In genomic region chr9:16074116-16074515, GRCm38 (mm10) we compare ENCODE assay signal across 17 mouse cellular contexts.
DNase-seq lines count a peak whose midpoint lies in the region; ATAC-seq and TF ChIP-seq lines count a peak whose summit lies in the region.
"Had no signal": no experiment of that assay in that cellular context is flagged by ENCODE, and none has a peak within 500 bp of the region (broad histone marks: within the 10 kb centered on the region; RNA-seq: fewer than 3 reads in every experiment).

No protein-coding gene starts in this region.

- no peaks in the 10 kb centered on the region for H3K27me3 ChIP-seq in hindbrain, embryonic 14.5 days (ENCODE audit: control insufficient read depth, insufficient read depth, low read length)
- H3K27me3 ChIP-seq in hindbrain, embryonic 16.5 days (replicated peaks; ENCODE audit: control insufficient read depth, insufficient read depth, low read length): no peaks in the 10 kb centered on the region
- no peaks in the 10 kb centered on the region for H3K27me3 ChIP-seq in Patski
- H3K27me3 ChIP-seq: heart, embryonic 13.5 days; hindbrain, embryonic 15.5 days had no signal

- no peak overlapping the region for H3K4me2 ChIP-seq in hindbrain, embryonic 14.5 days (replicated peaks)
- H3K4me2 ChIP-seq in hindbrain, embryonic 16.5 days (ENCODE audit: low read length): no peak overlapping the region
- H3K4me2 ChIP-seq: heart, embryonic 13.5 days; hindbrain, embryonic 15.5 days had no signal

- H3K36me3 ChIP-seq in hindbrain, embryonic 14.5 days (replicated peaks; ENCODE audit: control insufficient read depth, insufficient read depth): no peaks in the 10 kb centered on the region
- no peaks in the 10 kb centered on the region for H3K36me3 ChIP-seq in hindbrain, embryonic 16.5 days (ENCODE audit: control insufficient read depth, insufficient read depth, low read length)
- H3K36me3 ChIP-seq: embryonic facial prominence, embryonic 10.5 days; forebrain, embryonic 10.5 days; heart, embryonic 13.5 days; hindbrain, embryonic 15.5 days had no signal

- peak; percentile 41 for DNase-seq in adrenal gland, adult 2 months
- DNase-seq in adrenal gland, adult 18-20 months (ENCODE audit: low spot score in 2 of 2): no peak
- no peak for DNase-seq in hindbrain, embryonic 14.5 days (ENCODE audit: low spot score)
- DNase-seq in Patski (ENCODE audit: low read depth, low spot score): peak; percentile 53
- DNase-seq in lung, postnatal 4 days: no peak
- DNase-seq: cerebellum, postnatal 10 days; gastrocnemius, adult 2 months; gastrocnemius, postnatal 25 days; heart, postnatal 36 days had no signal

- no peak overlapping the region for H3K9ac ChIP-seq in hindbrain, embryonic 14.5 days
- no peak overlapping the region for H3K9ac ChIP-seq in hindbrain, embryonic 16.5 days (ENCODE audit: low read depth, low read length)
- H3K9ac ChIP-seq: heart, embryonic 13.5 days; hindbrain, embryonic 15.5 days had no signal

- POLR2A ChIA-PET in Patski (lab: Charles Lee): no interaction called here

- no peak overlapping the region for H3K4me3 ChIP-seq in hindbrain, embryonic 14.5 days (replicated peaks; ENCODE audit: low read length)
- no peak overlapping the region for H3K4me3 ChIP-seq in hindbrain, embryonic 16.5 days (ENCODE audit: low read length)
- H3K4me3 ChIP-seq: embryonic facial prominence, embryonic 10.5 days; forebrain, embryonic 10.5 days; gastrocnemius, adult 2 months; heart, embryonic 13.5 days; hindbrain, embryonic 15.5 days had no signal

- no peaks in the 10 kb centered on the region; the same call in 1 of the 2 replicates for H3K4me1 ChIP-seq in hindbrain, embryonic 14.5 days (replicated peaks; ENCODE audit: control insufficient read depth, insufficient read depth, low read length)
- no peaks in the 10 kb centered on the region; the same call in 1 of the 2 replicates for H3K4me1 ChIP-seq in hindbrain, embryonic 16.5 days (ENCODE audit: control insufficient read depth, insufficient read depth, low read depth, low read length)
- H3K4me1 ChIP-seq: embryonic facial prominence, embryonic 10.5 days had no signal

- CTCF ChIA-PET in Patski (lab: Charles Lee): no interaction called here

- 40% methylated on average over 6 of the region's 6 CpGs for WGBS in hindbrain, embryonic 14.5 days
- WGBS in hindbrain, embryonic 16.5 days: 41% methylated on average over 6 of the region's 6 CpGs

- in situ Hi-C loops in Patski (cut with MboI; ENCODE audit: low pct_unique_long_range_greater_than_20kb): no loop called here

- TF ChIP-seq CTCF in Patski (IDR thresholded peaks at IDR 0.05): no peak

- no peak for ATAC-seq in hindbrain, embryonic 14.5 days (ENCODE audit: low FRiP score)
- no peak for ATAC-seq in hindbrain, embryonic 16.5 days
- ATAC-seq in Patski: peak; percentile 87
- ATAC-seq in erythroid progenitor cell, adult 5-6 weeks (replicated peaks; ENCODE audit: low FRiP score, poor library complexity, severe bottlenecking): no peak
- ATAC-seq: inflammation-experienced regulatory T-cells, adult 6 months; intestine, postnatal 0 days had no signal

- H3K27ac ChIP-seq in hindbrain, embryonic 14.5 days: 0 out of 2 replicates have a peak overlapping the region, but pooled peaks have one; percentile 20
- no peak overlapping the region for H3K27ac ChIP-seq in hindbrain, embryonic 16.5 days (ENCODE audit: low read depth, low read length)
- H3K27ac ChIP-seq: embryonic facial prominence, embryonic 10.5 days; forebrain, embryonic 10.5 days; gastrocnemius, adult 2 months; heart, embryonic 13.5 days; hindbrain, embryonic 15.5 days had no signal

- no peaks in the 10 kb centered on the region for H3K9me3 ChIP-seq in hindbrain, embryonic 14.5 days (ENCODE audit: control insufficient read depth, low read length)
- no peaks in the 10 kb centered on the region for H3K9me3 ChIP-seq in hindbrain, embryonic 16.5 days (ENCODE audit: control insufficient read depth, low read length)
- H3K9me3 ChIP-seq: embryonic facial prominence, embryonic 10.5 days; forebrain, embryonic 10.5 days; heart, embryonic 13.5 days; hindbrain, embryonic 15.5 days had no signal

Comparison
In these comparisons a context has a peak if more than half of its experiments do, and no peak if none do; other contexts are left out.
1. DNase-seq: peak in adrenal gland, adult 2 months (single experiment) and Patski (single experiment); none in adrenal gland, adult 18-20 months (0 of 2), hindbrain, embryonic 14.5 days (single experiment) and lung, postnatal 4 days (0 of 2).